Mouse (Mus musculus) neural tube, embryonic 14.5 days (tissue): ENCODE results near the gene Rfk. TPM values are rescaled to one million over a fixed set of nuclear protein-coding genes. Genes with fewer than 3 reads are reported as not detected.

ENCODE experiments used
- polyA plus RNA-seq: library from polyadenylated mRNA; unstranded; fragments of >200 nt; fragmentation: Nextera tagmentation; extraction: Ambion mirVana; gene quantifications from 2 replicates; pipeline ENCODE4 v1.2.1, GENCODE M21; 2014

The Rfk gene
- polyA plus RNA-seq, 1 experiment from 2014 or later = 101 TPM

Other genes starting within 250 kb of the Rfk start
- 0.27 and 1.3 TPM in 2 replicates for gene Gcnt1, start 21.2 kb upstream of the Rfk start, polyA plus RNA-seq